Mouse (Mus musculus) small intestine, adult 2 months (tissue): Measurements from ENCODE around the gene Tiam2.

Experiments used
- CTCF ChIP-seq: fragments of 200-500 bp; IDR thresholded peaks from 2 replicates; pipeline ENCODE4 v1.5.1; 2012; ENCODE audit warnings: low read depth, mild to moderate bottlenecking, control low read depth, inconsistent platforms, low read length, moderate library complexity, mixed read lengths; ENCODE audit not compliant: insufficient replicate concordance, insufficient read length; ENCODE audit errors: extremely low read depth
- POLR2A ChIP-seq: fragments of 200-500 bp; IDR thresholded peaks from 2 replicates; pipeline ENCODE4 v1.6.1; 2012; ENCODE audit warnings: low read depth, mild to moderate bottlenecking, control low read depth, inconsistent platforms, low read length, moderate library complexity

DNA sequence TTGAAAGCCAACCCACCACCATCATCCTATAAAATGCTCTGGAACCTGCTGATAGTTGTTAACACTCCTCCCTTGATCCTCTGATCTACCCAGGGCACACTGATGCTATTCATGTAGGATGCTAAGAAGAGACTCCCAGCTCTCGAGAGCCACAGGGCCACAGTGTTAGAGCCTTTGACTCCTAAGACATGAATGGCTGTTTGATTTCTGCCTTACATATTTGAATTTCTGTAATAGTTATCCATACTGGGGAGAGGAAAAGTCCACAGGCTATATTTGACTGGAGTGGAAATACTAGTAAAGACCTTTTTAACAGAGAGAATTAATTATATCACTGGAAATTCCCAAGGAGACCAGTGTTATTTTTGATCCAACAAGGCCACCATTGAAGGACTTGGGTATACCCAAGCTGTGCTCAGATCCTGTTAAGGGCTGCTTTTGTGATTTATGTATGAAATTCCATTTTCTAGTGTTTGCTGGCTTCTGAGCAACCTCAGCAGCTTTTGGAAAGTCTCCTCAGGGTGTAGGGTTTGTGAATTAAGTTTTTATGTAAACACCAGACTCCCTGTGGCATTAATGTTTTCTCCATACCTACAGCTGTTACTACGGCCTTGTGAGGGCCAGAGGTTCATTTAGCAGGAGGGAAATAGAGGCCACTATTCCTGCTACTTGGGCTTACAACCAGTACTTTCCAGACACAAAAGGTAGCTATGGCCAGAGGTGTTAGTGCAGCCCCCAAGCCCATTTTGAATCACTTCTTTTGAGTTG, 131.7 kb downstream of the Tiam2 start:
- TF ChIP-seq CTCF (no peak), POLR2A (no peak)
